Mouse (Mus musculus) liver, adult (tissue): ENCODE data around the gene H2-Ob.

ENCODE experiments used
- GATA4 ChIP-seq: IDR thresholded peaks from 2 replicates; pipeline ENCODE4 v1.6.1; 2014; ENCODE audit warnings: mild to moderate bottlenecking, low read length; ENCODE audit not compliant: insufficient replicate concordance

H2-Ob gene

GRCm38 (mm10) chr17:34286999-34287398, 48.3 kb downstream of the H2-Ob start:
- TF ChIP-seq GATA4 = no peak

GRCm38 (mm10) chr17:34287648-34288047, 48.9 kb downstream of the H2-Ob start, which contains the start of gene H2-Aa:
TSS of gene H2-Aa (minus strand) at chr17:34287823.
- TF ChIP-seq GATA4 = no peak

GRCm38 (mm10) chr17:34288131-34288530, 49.4 kb downstream of the H2-Ob start:
- no peak for TF ChIP-seq GATA4

GRCm38 (mm10) chr17:34291609-34292008, 52.9 kb downstream of the H2-Ob start:
- no peak for TF ChIP-seq GATA4

- TF ChIP-seq GATA4 = no peak
These were observed 53.9 kb downstream of the H2-Ob start for GRCm38 (mm10) chr17:34292570-34292969.

- TF ChIP-seq GATA4 = no peak
These were observed 54.8 kb downstream of the H2-Ob start for GRCm38 (mm10) chr17:34293533-34293932.

- no peak for TF ChIP-seq GATA4
These were observed 55.5 kb downstream of the H2-Ob start for GRCm38 (mm10) chr17:34294249-34294648.

- no peak for TF ChIP-seq GATA4
These were observed 56.6 kb downstream of the H2-Ob start for GRCm38 (mm10) chr17:34295307-34295706.

GRCm38 (mm10) chr17:34295891-34296794, 57.4 kb downstream of the H2-Ob start:
- no peak for TF ChIP-seq GATA4

- TF ChIP-seq GATA4 = no peak
These were observed 60.7 kb downstream of the H2-Ob start for GRCm38 (mm10) chr17:34299356-34299755.

GRCm38 (mm10) chr17:34300071-34300470, 61.4 kb downstream of the H2-Ob start:
- no peak for TF ChIP-seq GATA4

GRCm38 (mm10) chr17:34300691-34301566, 62.2 kb downstream of the H2-Ob start:
- no peak for TF ChIP-seq GATA4

GRCm38 (mm10) chr17:34301670-34302190, 63.0 kb downstream of the H2-Ob start:
- no peak for TF ChIP-seq GATA4

- TF ChIP-seq GATA4 = no peak
These were observed 65.1 kb downstream of the H2-Ob start for GRCm38 (mm10) chr17:34303789-34304188.
